Mouse (Mus musculus): ENCODE results near the gene Plpp2. TPM values are rescaled to one million over a fixed set of nuclear protein-coding genes. Genes with fewer than 3 reads are reported as not detected.

Gene Plpp2
- polyA plus RNA-seq, 1 experiment: 5.9 TPM

DNA sequence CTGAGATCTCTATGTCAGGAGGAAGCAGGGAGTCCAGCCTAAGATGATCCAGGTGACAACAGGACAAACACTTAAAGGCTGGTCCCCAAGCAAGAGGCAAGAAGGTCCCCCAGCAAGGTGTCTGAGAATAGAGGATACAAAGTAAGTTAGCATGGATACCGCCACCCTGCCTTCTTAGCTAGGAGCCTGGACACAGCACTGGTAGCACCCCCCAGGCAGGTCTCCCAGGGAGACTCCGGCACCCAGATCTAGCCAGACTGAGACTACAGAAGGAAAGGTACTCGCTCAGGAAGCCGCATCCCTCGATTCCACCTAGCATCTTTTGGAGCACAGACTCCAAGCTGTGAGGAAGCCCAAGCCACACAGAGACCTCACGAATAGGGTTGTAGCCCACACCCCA is 19.6 kb upstream of the Plpp2 start:
- Histone ChIP-seq H3K27me3 (replicated peaks) (peaks cover 19% of the 10 kb centered on the region), H3K4me3 (replicated peaks) (no peak overlapping the region), H3K4me1 (peaks cover 41% of the 10 kb centered on the region), H3K36me3 (replicated peaks; ENCODE audit: low read length) (peaks cover 33% of the 10 kb centered on the region), H3K9me3 (peaks cover 2% of the 10 kb centered on the region)
- TF ChIP-seq GATA1 (IDR thresholded peaks at IDR 0.05; ENCODE audit: borderline replicate concordance, low read length): no peak
- no peak for TF ChIP-seq FLI1 (IDR thresholded peaks at IDR 0.05; ENCODE audit: low read length)

GRCm38 (mm10) chr10:79552531-79552930 is 18.9 kb upstream of the Plpp2 start:
- Histone ChIP-seq H3K4me3 (replicated peaks) (peak overlapping the region; percentile 18), H3K36me3 (replicated peaks; ENCODE audit: low read length) (peaks cover 40% of the 10 kb centered on the region), H3K9me3 (no peaks in the 10 kb centered on the region), H3K4me1 (peaks cover 47% of the 10 kb centered on the region), H3K27me3 (replicated peaks) (peaks cover 18% of the 10 kb centered on the region)
- TF ChIP-seq GATA1 (IDR thresholded peaks at IDR 0.05; ENCODE audit: borderline replicate concordance, low read length) (no peak), FLI1 (IDR thresholded peaks at IDR 0.05; ENCODE audit: low read length) (no peak)

- H3K36me3 ChIP-seq (replicated peaks; ENCODE audit: low read length): peaks cover 61% of the 10 kb centered on the region
Observed at GRCm38 (mm10) chr10:79550366-79550765, 16.8 kb upstream of the Plpp2 start.

DNA sequence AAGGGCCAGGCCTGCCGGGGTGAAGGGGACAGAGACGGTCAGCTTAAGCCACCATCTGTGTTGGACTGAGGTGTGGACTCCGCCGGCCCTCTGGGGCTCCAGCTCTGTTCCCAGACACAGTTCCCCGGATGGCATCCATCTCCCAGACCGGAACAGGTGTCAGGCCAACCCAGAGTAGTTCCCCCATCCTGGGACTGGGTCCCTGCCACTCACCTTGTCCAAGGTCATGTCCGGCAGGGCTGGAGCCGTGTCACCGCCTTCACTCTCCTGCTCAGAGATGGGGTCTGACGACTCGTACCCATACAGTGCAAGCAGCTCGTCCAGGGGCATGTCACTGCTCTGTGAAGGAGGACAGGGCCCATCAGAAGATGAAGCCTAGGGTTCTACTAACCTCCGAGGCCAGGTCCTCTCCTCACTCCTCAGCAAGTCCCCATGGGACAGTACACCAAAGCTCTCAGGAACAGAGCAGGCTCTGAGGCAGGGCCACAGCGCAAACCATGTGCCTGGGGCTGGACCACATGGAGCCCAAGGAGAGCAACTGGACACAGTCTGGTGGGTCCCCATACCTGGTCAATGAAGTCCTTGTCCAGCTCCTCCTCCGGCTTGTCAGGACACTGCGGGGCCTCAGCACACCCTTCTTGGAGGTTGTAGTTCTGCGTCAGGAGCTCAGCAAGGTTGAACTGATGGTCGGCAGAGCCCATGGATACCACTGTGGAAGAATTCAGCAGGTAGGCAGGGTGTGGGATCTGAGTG is 15.6 kb upstream of the Plpp2 start:
- TF ChIP-seq GATA1 (IDR thresholded peaks at IDR 0.05; ENCODE audit: borderline replicate concordance, low read length): no peak
- no peak for TF ChIP-seq FLI1 (IDR thresholded peaks at IDR 0.05; ENCODE audit: low read length)
- Histone ChIP-seq H3K9me3 (no peaks in the 10 kb centered on the region), H3K4me1 (peaks cover 51% of the 10 kb centered on the region), H3K27me3 (replicated peaks) (peaks cover 6% of the 10 kb centered on the region), H3K4me3 (replicated peaks) (no peak overlapping the region), H3K36me3 (replicated peaks; ENCODE audit: low read length) (peaks cover 74% of the 10 kb centered on the region)

More at GRCm38 (mm10) chr10:79550366-79550765, 16.8 kb upstream of the Plpp2 start:
- TF ChIP-seq FLI1 (IDR thresholded peaks at IDR 0.05; ENCODE audit: low read length) (no peak), GATA1 (IDR thresholded peaks at IDR 0.05; ENCODE audit: borderline replicate concordance, low read length) (no peak)
- H3K4me1 ChIP-seq: peaks cover 56% of the 10 kb centered on the region
- no peaks in the 10 kb centered on the region for H3K9me3 ChIP-seq
- H3K27me3 ChIP-seq (replicated peaks): peaks cover 10% of the 10 kb centered on the region
- no peak overlapping the region for H3K4me3 ChIP-seq (replicated peaks)

DNA sequence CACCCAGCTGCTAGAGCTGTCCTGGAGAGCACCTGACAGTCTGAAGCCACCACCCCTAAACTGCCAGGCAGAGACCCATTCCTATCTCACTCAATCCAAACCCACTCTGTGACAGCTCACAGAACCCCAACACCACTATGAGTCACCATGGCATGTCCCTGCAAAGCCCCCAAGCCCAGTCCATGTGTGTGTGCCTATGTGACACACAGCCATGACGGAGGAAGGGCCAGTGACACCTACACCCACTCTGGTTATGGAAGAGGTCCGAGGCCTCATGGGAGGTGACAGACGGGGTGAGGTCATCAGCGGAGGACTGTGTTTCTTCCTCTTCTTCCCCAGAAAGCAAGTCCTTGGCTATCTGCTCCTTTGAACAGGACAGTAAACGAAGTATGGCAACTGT is 14.9 kb upstream of the Plpp2 start:
- Histone ChIP-seq H3K4me1 (peaks cover 45% of the 10 kb centered on the region), H3K36me3 (replicated peaks; ENCODE audit: low read length) (peaks cover 80% of the 10 kb centered on the region), H3K4me3 (replicated peaks) (no peak overlapping the region), H3K9me3 (no peaks in the 10 kb centered on the region), H3K27me3 (replicated peaks) (peaks cover under 1% of the 10 kb centered on the region)
- no peak for TF ChIP-seq GATA1 (IDR thresholded peaks at IDR 0.05; ENCODE audit: borderline replicate concordance, low read length)
- TF ChIP-seq FLI1 (IDR thresholded peaks at IDR 0.05; ENCODE audit: low read length): no peak

DNA sequence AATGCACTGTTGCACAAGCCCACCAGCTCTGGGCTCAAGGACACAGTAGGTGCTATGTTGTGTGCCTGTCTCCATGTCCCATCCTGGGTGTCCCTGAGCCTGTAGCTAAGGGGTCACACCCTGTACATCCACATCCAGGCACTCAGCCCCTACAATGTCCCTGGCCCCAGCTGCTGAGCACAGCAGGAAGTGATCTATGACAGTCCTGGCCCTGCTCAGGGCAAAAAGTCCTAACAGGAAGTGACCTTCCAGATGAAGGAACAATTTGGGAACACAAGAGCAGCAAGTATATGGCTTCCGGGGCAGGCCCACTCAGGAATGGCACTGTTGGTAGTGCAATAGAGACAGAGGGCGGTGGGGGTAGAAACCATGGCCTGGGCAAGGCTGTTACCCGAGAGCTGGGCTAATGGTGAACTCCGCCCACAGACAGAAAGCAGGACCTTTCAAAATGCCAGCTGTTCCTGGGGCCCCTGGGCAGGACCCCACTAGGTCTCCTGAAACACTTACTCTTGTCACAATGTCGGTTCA is 13.6 kb upstream of the Plpp2 start:
- peaks cover 34% of the 10 kb centered on the region for H3K4me1 ChIP-seq
- no peaks in the 10 kb centered on the region for H3K9me3 ChIP-seq
- H3K36me3 ChIP-seq (replicated peaks; ENCODE audit: low read length): peaks cover 93% of the 10 kb centered on the region
- no peaks in the 10 kb centered on the region for H3K27me3 ChIP-seq (replicated peaks)
- TF ChIP-seq GATA1 (IDR thresholded peaks at IDR 0.05; ENCODE audit: borderline replicate concordance, low read length) (no peak), FLI1 (IDR thresholded peaks at IDR 0.05; ENCODE audit: low read length) (no peak)
- peak overlapping the region; percentile 54 for H3K4me3 ChIP-seq (replicated peaks)

GRCm38 (mm10) chr10:79546483-79546882 is 12.9 kb upstream of the Plpp2 start:
- peaks cover 31% of the 10 kb centered on the region for H3K4me1 ChIP-seq
- TF ChIP-seq FLI1 (IDR thresholded peaks at IDR 0.05; ENCODE audit: low read length) (no peak), GATA1 (IDR thresholded peaks at IDR 0.05; ENCODE audit: borderline replicate concordance, low read length) (no peak)
- H3K4me3 ChIP-seq (replicated peaks): no peak overlapping the region
- peaks cover 100% of the 10 kb centered on the region for H3K36me3 ChIP-seq (replicated peaks; ENCODE audit: low read length)
- no peaks in the 10 kb centered on the region for H3K9me3 ChIP-seq
- no peaks in the 10 kb centered on the region for H3K27me3 ChIP-seq (replicated peaks)

- no peak for TF ChIP-seq FLI1 (IDR thresholded peaks at IDR 0.05; ENCODE audit: low read length)
- TF ChIP-seq GATA1 (IDR thresholded peaks at IDR 0.05; ENCODE audit: borderline replicate concordance, low read length): no peak
- Histone ChIP-seq H3K36me3 (replicated peaks; ENCODE audit: low read length) (peaks cover 100% of the 10 kb centered on the region), H3K9me3 (no peaks in the 10 kb centered on the region), H3K4me1 (peaks cover 31% of the 10 kb centered on the region), H3K27me3 (replicated peaks) (no peaks in the 10 kb centered on the region), H3K4me3 (replicated peaks) (no peak overlapping the region)
Observed at GRCm38 (mm10) chr10:79545891-79546290, 12.3 kb upstream of the Plpp2 start.

- TF ChIP-seq GATA1 (IDR thresholded peaks at IDR 0.05; ENCODE audit: borderline replicate concordance, low read length) (no peak), FLI1 (IDR thresholded peaks at IDR 0.05; ENCODE audit: low read length) (no peak)
- H3K27me3 ChIP-seq (replicated peaks): no peaks in the 10 kb centered on the region
- H3K9me3 ChIP-seq: no peaks in the 10 kb centered on the region
- H3K4me3 ChIP-seq (replicated peaks): peak overlapping the region; percentile 6
- peaks cover 31% of the 10 kb centered on the region for H3K4me1 ChIP-seq
- H3K36me3 ChIP-seq (replicated peaks; ENCODE audit: low read length): peaks cover 100% of the 10 kb centered on the region
Observed at GRCm38 (mm10) chr10:79544631-79545030, 11.0 kb upstream of the Plpp2 start.

DNA sequence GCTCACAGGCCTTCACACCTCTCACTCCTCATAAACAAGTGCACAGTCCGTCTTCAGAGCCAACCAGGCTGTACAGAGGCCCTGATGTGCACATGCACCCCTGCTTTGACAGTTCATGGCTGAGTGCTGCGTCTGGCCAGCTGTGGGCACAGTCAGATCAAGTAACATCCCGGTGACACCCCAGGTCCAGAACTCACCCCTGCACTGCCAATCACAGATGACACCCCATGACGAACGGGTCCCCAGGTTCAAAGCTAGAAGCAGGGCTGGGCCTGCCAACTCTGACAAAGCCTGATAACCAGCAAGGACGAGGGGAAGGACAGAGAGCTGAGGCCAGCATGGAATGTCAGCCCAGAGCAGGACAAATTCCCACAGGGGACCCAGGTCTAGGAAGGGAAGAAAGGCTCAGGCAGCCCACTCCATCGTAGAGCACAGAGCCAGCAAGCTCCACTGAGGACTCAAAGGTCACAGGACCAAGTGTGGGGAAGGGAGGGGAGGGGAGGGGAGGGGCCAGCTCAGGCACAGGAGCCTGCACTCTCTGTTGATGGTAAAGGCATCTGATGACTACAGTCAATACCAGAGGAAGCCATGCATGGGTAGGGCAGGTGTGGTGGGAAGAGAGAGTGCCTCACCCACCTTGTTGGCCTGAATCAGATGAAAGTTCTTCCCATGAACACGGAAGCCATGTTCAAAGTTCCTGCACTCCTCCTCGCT is 10.4 kb upstream of the Plpp2 start:
- TF ChIP-seq GATA1 (IDR thresholded peaks at IDR 0.05; ENCODE audit: borderline replicate concordance, low read length): no peak
- no peak for TF ChIP-seq FLI1 (IDR thresholded peaks at IDR 0.05; ENCODE audit: low read length)

More for the DNA sequence above, 10.4 kb upstream of the Plpp2 start:
- Histone ChIP-seq H3K9me3 (no peaks in the 10 kb centered on the region), H3K4me3 (replicated peaks) (no peak overlapping the region), H3K4me1 (peaks cover 32% of the 10 kb centered on the region), H3K36me3 (replicated peaks; ENCODE audit: low read length) (peaks cover 96% of the 10 kb centered on the region), H3K27me3 (replicated peaks) (no peaks in the 10 kb centered on the region)
